Mouse (Mus musculus): ENCODE measurements around the gene Mmel1. TPM values are rescaled to one million over a fixed set of nuclear protein-coding genes. Genes with fewer than 3 reads are reported as not detected.
A peak's percentile ranks its signal among the peaks of the same experiment; 100 is the strongest.

Gene Mmel1
- total RNA-seq, 2 experiments from 2014 or later: not detected

GRCm38 (mm10) chr4:154863436-154863935 is 5.9 kb upstream of the Mmel1 start:
- ATAC-seq (replicated peaks; ENCODE audit: poor library complexity, severe bottlenecking): no peak

GRCm38 (mm10) chr4:154864271-154864771 is 5.1 kb upstream of the Mmel1 start:
- ATAC-seq (replicated peaks; ENCODE audit: poor library complexity, severe bottlenecking): peak; percentile 90

GRCm38 (mm10) chr4:154864961-154865760 is 4.2 kb upstream of the Mmel1 start:
- no peak for ATAC-seq (replicated peaks; ENCODE audit: poor library complexity, severe bottlenecking)

GRCm38 (mm10) chr4:154866391-154866790 is 3.0 kb upstream of the Mmel1 start:
- ATAC-seq (replicated peaks; ENCODE audit: poor library complexity, severe bottlenecking): no peak

GRCm38 (mm10) chr4:154867257-154867656 is 2.1 kb upstream of the Mmel1 start:
- no peak for ATAC-seq (replicated peaks; ENCODE audit: poor library complexity, severe bottlenecking)

- no peak for ATAC-seq (replicated peaks; ENCODE audit: poor library complexity, severe bottlenecking)
These were observed 1.3 kb downstream of the Mmel1 start for GRCm38 (mm10) chr4:154870721-154871120.

- no peak for ATAC-seq (replicated peaks; ENCODE audit: poor library complexity, severe bottlenecking)
These were observed 2.4 kb downstream of the Mmel1 start for GRCm38 (mm10) chr4:154871757-154872251.

GRCm38 (mm10) chr4:154873186-154873585 is 3.8 kb downstream of the Mmel1 start:
- ATAC-seq (replicated peaks; ENCODE audit: poor library complexity, severe bottlenecking): no peak

GRCm38 (mm10) chr4:154877864-154878548 is 8.6 kb downstream of the Mmel1 start:
- peak; percentile 97 for ATAC-seq (replicated peaks; ENCODE audit: poor library complexity, severe bottlenecking)

GRCm38 (mm10) chr4:154880730-154881129 is 11.3 kb downstream of the Mmel1 start:
- ATAC-seq (replicated peaks; ENCODE audit: poor library complexity, severe bottlenecking): no peak

GRCm38 (mm10) chr4:154882014-154882659 is 12.8 kb downstream of the Mmel1 start:
- 0 out of 2 replicates have a peak, but pooled peaks have one; percentile 12 for ATAC-seq (replicated peaks; ENCODE audit: poor library complexity, severe bottlenecking)

- no peak for ATAC-seq (replicated peaks; ENCODE audit: poor library complexity, severe bottlenecking)
These were observed 16.0 kb downstream of the Mmel1 start for GRCm38 (mm10) chr4:154885416-154885815.

- ATAC-seq (replicated peaks; ENCODE audit: poor library complexity, severe bottlenecking): no peak
These were observed 17.6 kb downstream of the Mmel1 start for GRCm38 (mm10) chr4:154886876-154887592.

- ATAC-seq (replicated peaks; ENCODE audit: poor library complexity, severe bottlenecking): no peak
These were observed 18.3 kb downstream of the Mmel1 start for GRCm38 (mm10) chr4:154887593-154888250.

GRCm38 (mm10) chr4:154890887-154891286 is 21.5 kb downstream of the Mmel1 start:
- ATAC-seq (replicated peaks; ENCODE audit: poor library complexity, severe bottlenecking): no peak

- ATAC-seq (replicated peaks; ENCODE audit: poor library complexity, severe bottlenecking): no peak
These were observed 26.2 kb downstream of the Mmel1 start for GRCm38 (mm10) chr4:154895549-154895948.

GRCm38 (mm10) chr4:154897676-154898465 is 28.5 kb downstream of the Mmel1 start:
- ATAC-seq (replicated peaks; ENCODE audit: poor library complexity, severe bottlenecking): peak; percentile 7
